ENCODE assay signal across 9 mouse cellular contexts in the genomic region with DNA sequence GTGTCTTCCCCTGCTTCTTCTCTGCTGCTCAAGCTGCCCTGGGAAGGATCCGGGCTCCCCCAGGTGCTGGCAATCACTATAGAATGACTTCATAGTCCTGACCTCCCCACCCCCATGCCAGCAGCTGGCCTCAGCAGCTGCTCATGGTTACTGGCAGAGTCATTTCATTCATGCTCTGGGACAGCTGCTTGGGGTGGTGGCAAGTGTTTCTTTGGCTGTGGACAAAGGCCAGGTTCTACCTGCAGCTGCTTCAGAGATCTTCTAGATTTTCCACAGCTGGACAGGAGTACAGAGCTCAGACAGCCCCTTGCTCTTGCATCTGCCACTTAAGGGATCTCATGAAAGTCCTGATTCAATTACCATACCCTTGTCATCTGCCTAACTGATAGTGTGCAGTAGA.
DNase-seq lines count a peak whose midpoint lies in the region; ATAC-seq lines count a peak whose summit lies in the region.
"Had no signal": no experiment of that assay in that cellular context is flagged by ENCODE, and none has a peak within 500 bp of the region (broad histone marks: within the 10 kb centered on the region; RNA-seq: fewer than 3 reads in every experiment).

No protein-coding gene starts in this region.

- no peaks in the 10 kb centered on the region for H3K27me3 ChIP-seq in neural tube, embryonic 14.5 days (ENCODE audit: control insufficient read depth, insufficient read depth, low read length)

- intact Hi-C loops in left cerebral cortex, postnatal 25 days (cut with DNase I), result no loop called here

- no peak overlapping the region for H3K9ac ChIP-seq in neural tube, embryonic 14.5 days (replicated peaks; ENCODE audit: low read depth, low read length)

- peak; percentile 69; the same call in 1 of the 2 replicates for ATAC-seq in neural tube, embryonic 14.5 days (ENCODE audit: low read depth)

- no peaks in the 10 kb centered on the region for H3K36me3 ChIP-seq in neural tube, embryonic 14.5 days (ENCODE audit: control insufficient read depth, insufficient read depth, low read length)

- peak; percentile 13 to 22 for DNase-seq in layer of hippocampus, postnatal 10 days (ENCODE audit: low spot score in 2 of 2)
- no peak for DNase-seq in layer of hippocampus, postnatal 25 days (ENCODE audit: extremely low spot score in 1 of 2, low spot score in 1 of 2)
- peak; percentile 28 for DNase-seq in embryo, embryonic 9.5 days (ENCODE audit: extremely low spot score)
- peak; percentile 38 for DNase-seq in gastrocnemius, postnatal 25 days
- no peak for DNase-seq in left cerebral cortex, adult 11 months (ENCODE audit: low spot score)
- no peak for DNase-seq in cerebellum, adult 18-20 months
- no peak for DNase-seq in left cerebral cortex, postnatal 25 days (ENCODE audit: low spot score in 2 of 2)
- DNase-seq: lung, postnatal 14 days had no signal

- H3K27ac ChIP-seq in neural tube, embryonic 14.5 days (ENCODE audit: low read depth, low read length), result no peak overlapping the region

- WGBS in neural tube, embryonic 14.5 days, result 0% methylated on average over 1 of the region's 1 CpGs

- no peak overlapping the region for H3K4me2 ChIP-seq in neural tube, embryonic 14.5 days (ENCODE audit: low read depth, low read length)

- H3K4me3 ChIP-seq in neural tube, embryonic 14.5 days (ENCODE audit: low read depth, low read length), result no peak overlapping the region

- H3K9me3 ChIP-seq in neural tube, embryonic 14.5 days (ENCODE audit: control insufficient read depth, low read length), result no peaks in the 10 kb centered on the region

- H3K4me1 ChIP-seq in neural tube, embryonic 14.5 days (ENCODE audit: control insufficient read depth, insufficient read depth, low read length), result no peaks in the 10 kb centered on the region

Comparison
In these comparisons a context has a peak if more than half of its experiments do, and no peak if none do; other contexts are left out.
1. DNase-seq: peak in layer of hippocampus, postnatal 10 days (2 of 2), embryo, embryonic 9.5 days (single experiment) and gastrocnemius, postnatal 25 days (single experiment); none in layer of hippocampus, postnatal 25 days (0 of 2), left cerebral cortex, adult 11 months (single experiment), cerebellum, adult 18-20 months (0 of 2) and left cerebral cortex, postnatal 25 days (0 of 2).